Mouse (Mus musculus) layer of hippocampus, adult 11-12 months (tissue): ENCODE data around the gene Sorcs3.
A peak's percentile ranks its signal among the peaks of the same experiment; 100 is the strongest.

Source experiments
- DNase-seq: peaks from one replicate; pipeline ENCODE4 v3.0.0; 2022; ENCODE audit warnings: low spot score

Gene Sorcs3

GRCm38 (mm10) chr19:48391551-48391950 is 185.7 kb downstream of the Sorcs3 start:
- peak; percentile 61 for DNase-seq

GRCm38 (mm10) chr19:48404774-48405495 is 199.1 kb downstream of the Sorcs3 start:
- no peak for DNase-seq

DNA sequence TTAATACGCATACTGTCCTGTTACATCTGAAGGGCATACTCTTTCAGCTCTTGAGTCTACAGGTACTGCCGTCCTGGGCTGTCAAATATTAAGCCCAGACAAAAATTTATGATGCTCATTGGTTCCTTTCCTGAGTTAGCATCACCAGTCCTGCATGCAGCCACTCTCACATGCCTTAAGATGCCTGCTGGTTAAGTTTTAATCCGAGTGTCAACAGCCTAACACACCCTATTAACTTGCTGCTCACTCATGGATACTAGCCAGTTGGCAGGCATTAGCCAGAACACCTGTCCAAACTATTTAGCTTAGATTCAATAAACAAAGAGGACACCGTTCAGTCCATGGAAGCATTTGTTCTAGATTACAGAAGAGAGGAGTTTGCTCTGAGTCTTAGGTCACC is 202.4 kb downstream of the Sorcs3 start:
- no peak for DNase-seq

- DNase-seq: peak; percentile 20
These were observed 205.5 kb downstream of the Sorcs3 start for GRCm38 (mm10) chr19:48411332-48411731.

GRCm38 (mm10) chr19:48413836-48414235 is 208.0 kb downstream of the Sorcs3 start:
- peak; percentile 76 for DNase-seq

DNA sequence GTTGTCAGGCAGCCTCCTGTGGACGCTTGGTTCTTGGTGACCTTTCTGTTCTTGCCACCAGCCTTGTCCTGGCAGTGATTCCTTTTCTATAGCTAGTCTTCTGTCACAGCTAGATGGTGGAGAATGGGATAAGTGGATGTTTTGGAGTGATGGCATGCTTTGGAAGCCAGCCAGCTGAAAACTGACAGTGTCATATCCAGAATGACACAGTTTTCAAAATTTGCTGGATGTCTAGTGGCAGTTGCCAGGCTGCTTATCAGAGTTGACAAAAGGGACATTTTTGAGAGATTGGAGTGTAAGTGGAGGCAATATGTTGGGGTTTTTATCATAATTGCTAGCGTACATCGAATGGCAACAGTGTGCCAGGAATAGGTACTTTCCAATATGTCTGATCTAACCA is 212.5 kb downstream of the Sorcs3 start:
- no peak for DNase-seq

DNA sequence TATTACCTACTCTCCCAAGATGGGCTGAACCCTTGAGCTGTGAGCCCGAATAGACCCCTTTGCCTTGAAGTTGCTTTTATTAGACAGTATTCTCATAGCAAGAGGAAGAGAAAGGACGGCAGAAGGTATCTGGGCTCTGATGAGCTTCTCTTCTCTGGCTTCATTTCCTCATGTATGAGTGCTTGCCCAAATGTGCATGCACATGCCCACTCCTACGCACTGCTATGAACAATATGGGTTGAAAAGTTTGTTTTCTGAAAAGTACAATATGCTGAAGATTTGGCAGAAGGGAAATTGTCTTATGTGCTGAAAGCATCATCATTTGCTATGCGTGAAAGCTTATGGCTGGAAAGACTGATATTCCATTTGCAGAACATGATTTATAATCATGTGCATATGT is 223.4 kb downstream of the Sorcs3 start:
- DNase-seq: peak; percentile 50

- peak; percentile 31 for DNase-seq
These were observed 223.9 kb downstream of the Sorcs3 start for GRCm38 (mm10) chr19:48429755-48430154.

DNA sequence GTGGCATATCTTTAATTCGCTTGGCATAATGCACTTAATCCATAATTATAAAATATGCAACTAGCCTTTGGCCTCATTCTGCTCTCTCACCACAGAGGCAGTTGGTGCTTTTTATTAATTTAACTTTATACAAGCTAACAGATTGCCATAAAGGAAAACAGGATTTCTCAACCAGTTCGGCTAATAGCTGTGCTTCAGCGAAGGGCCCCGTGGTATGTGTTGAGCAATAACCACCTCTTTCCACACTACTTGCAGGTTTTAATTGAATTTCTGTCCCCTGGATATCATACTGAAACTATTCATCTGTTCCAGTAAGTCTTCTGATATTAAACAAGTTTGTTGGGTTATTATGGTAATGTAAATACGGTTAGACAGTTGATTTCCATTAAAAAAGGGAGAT is 224.5 kb downstream of the Sorcs3 start:
- DNase-seq: no peak

GRCm38 (mm10) chr19:48438450-48438849 is 232.6 kb downstream of the Sorcs3 start:
- no peak for DNase-seq

- no peak for DNase-seq
These were observed 255.3 kb downstream of the Sorcs3 start for GRCm38 (mm10) chr19:48461141-48461540.

DNA sequence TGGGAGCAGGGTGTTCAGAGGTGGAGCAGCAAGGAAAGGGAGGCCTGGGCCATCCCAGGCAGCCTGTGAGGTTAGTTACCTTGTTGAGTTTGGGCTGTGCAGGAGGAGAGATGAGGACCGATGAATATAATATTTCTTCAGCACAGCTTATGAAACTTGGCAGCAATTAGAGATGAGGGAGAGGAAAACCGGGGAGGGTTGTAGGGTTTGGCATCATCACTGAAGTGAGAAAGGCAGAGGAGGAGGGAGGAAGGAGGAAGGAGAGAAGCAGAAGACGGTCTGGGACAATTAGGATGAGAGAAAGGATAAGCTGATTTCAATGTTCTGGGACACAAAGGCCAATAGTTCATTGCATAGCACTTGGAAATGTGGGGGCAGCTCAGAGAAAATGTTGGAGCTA is 256.6 kb downstream of the Sorcs3 start:
- no peak for DNase-seq

GRCm38 (mm10) chr19:48463494-48463893 is 257.7 kb downstream of the Sorcs3 start:
- peak; percentile 41 for DNase-seq

GRCm38 (mm10) chr19:48467471-48467870 is 261.6 kb downstream of the Sorcs3 start:
- DNase-seq: no peak

- no peak for DNase-seq
These were observed 264.1 kb downstream of the Sorcs3 start for GRCm38 (mm10) chr19:48469791-48470410.

- DNase-seq: no peak
These were observed 266.1 kb downstream of the Sorcs3 start for GRCm38 (mm10) chr19:48471927-48472326.

DNA sequence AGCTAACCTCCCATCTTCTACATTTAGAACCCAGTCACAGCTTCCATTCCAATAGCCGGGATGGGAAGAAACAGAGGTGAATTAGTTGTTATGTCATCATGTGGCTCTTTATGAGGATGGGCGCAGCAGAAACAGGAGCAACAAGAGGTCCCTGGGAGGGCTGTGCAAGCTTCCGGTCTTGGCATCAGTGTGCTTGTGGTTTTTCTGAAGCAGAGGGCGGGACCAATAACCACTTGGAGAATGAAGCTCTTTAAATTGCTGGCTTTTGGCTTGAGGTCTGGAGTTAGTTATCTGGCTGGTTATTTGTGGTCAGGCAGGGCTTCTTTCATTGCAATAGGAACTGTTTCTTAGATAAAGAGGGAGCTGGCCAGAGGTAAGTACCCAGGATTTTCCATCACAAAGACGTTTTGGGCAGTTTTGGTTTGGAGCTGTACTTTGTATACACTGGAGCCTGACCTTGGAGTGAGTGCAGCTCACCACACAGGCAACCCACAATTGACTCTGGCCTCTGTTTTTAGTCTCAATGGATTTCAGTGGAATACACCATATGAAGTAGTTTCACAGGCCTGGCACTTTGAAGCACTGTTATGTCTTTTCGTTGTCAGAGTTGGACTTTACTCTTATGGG is 270.1 kb downstream of the Sorcs3 start:
- no peak for DNase-seq

- DNase-seq: peak; percentile 26
These were observed 273.0 kb downstream of the Sorcs3 start for GRCm38 (mm10) chr19:48478864-48479263.

DNA sequence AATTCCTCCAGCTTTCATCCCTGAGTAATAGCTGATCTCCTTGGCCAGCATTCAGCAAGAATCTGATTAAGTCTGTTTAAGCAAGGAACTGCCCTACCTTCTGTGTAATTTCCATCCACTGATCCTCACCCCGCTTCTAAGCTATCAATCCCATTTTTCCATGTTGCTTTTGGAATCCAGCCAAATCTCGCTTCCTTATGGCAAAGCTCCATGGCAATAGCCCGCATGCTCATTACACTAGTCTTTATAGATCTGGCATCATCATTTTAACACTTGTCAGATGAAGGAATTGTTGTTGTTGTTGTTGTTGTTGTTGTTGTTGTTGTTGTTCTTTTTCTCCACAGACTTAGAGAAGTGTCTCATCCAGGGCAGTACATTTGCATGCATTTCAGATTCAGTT is 277.1 kb downstream of the Sorcs3 start:
- DNase-seq: no peak

- DNase-seq: no peak
These were observed 285.3 kb downstream of the Sorcs3 start for GRCm38 (mm10) chr19:48491111-48491510.

GRCm38 (mm10) chr19:48503896-48504620 is 298.2 kb downstream of the Sorcs3 start:
- no peak for DNase-seq

- no peak for DNase-seq
These were observed 318.0 kb downstream of the Sorcs3 start for GRCm38 (mm10) chr19:48523803-48524202.
